Mouse (Mus musculus) right cerebral cortex, postnatal 14 days (tissue): Measurements from ENCODE around the gene Nacad.

ENCODE experiments used
- DNase-seq: peaks from one replicate; pipeline ENCODE4 v3.0.0; 2022

Nacad gene

DNA sequence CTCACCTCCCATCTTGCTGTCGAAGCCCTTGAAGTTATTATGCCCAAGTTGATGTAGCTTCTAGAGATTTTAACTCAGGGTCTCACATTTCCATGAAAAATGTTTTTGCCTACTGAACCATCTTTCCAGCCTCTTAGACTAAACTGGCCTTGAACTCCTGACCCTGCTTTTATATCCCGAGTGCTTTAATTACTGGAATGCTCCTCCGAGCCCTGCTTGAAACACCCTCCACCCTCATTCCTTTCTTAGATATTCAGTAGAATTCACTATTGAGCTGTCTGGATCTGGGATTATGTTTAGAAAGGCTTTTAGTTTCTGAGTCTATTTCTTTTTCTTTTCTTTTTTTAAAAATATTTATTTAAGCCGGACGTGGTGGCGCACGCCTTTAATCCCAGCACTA lies 26.5 kb downstream of the Nacad start:
- no peak for DNase-seq

DNA sequence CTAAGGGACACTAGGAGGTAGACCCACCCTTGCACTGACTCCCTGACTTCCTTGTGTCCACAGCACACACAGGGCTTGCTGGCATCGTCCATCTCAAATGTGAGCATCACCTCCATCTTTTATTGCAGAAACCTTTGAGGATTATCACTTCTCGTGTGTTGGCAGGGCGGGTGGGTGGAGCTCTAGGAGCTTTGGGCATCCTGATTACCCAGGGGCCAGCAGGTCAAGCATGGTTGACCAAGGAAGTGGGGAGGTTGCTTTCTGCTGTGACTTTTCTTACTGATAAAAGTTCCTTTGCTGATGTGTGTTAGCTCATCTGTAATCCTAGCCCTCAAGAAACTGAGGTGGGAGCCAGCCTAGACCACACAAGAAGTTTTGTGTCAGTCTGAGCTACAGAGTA lies 29.7 kb downstream of the Nacad start:
- no peak for DNase-seq

GRCm38 (mm10) chr11:6569410-6569777 lies 36.5 kb downstream of the Nacad start:
- no peak for DNase-seq

DNA sequence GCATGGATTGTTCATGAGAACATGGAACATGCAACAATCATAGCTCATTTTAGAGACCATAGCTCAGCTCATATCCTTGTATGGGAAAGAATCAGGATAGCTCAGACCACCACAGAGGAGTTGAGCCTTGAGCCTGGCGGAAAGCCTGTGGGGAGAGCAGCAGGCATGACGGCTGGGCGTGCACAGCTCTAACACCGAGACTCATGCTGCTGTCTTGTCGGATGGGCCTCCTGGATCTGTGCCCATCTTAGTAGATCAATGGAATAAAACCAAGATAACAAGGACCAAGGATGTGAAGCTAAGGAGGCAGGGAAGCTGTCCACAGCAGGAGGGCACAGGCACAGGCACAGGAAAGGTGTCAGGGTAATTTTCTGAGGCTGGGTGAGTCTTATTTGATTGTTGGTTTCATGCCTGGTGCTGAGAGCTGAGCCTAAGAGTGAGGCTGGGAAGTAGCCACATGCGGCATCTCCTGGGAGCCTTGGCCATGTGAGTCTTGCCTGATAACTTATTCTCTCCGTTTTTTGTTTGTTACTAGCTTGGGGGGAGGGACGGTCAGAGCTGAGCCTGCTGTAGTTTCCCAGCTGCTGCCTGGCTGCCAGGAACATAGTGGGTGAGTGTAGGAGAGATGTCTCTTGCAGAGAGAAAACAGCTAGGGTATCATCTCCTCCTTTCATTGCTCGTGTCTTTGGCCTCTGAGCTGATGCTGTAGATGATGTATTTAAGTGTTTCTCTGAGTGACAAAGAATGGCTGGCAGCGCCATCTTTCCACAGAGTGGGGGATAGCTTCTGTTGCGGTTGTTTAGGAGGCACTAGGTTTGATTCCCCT lies 37.1 kb downstream of the Nacad start:
- peak; percentile 32 for DNase-seq

GRCm38 (mm10) chr11:6567951-6568350 lies 37.9 kb downstream of the Nacad start:
- DNase-seq, result no peak

GRCm38 (mm10) chr11:6566496-6566895 lies 39.4 kb downstream of the Nacad start:
- DNase-seq, result no peak

GRCm38 (mm10) chr11:6563201-6563600 lies 42.7 kb downstream of the Nacad start:
- no peak for DNase-seq

GRCm38 (mm10) chr11:6562359-6562758 lies 43.5 kb downstream of the Nacad start:
- DNase-seq, result no peak

DNA sequence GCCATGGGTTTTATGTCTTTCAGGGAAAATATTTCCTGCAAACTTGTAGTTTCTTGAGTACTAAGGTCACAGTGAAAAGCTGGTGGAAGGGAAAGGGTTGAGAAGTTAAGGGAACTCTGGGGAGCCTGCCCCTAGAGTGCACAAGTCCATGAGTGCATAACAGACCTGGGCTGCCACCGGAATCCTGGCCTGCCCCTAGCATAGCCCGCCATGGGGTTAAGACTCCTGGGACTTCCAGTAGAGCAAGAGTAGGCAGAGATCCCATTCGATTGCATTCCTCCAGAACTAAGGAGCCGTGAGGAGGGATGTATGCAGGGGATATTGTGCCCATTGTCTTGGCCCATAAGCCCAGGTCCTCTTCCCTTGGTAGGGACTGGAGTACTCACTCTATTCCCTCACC lies 44.4 kb downstream of the Nacad start:
- no peak for DNase-seq

GRCm38 (mm10) chr11:6560655-6561360 lies 45.0 kb downstream of the Nacad start:
- DNase-seq, result no peak

GRCm38 (mm10) chr11:6559996-6560395 lies 45.9 kb downstream of the Nacad start:
- DNase-seq, result no peak

GRCm38 (mm10) chr11:6558234-6558633 lies 47.6 kb downstream of the Nacad start:
- DNase-seq, result no peak

- no peak for DNase-seq
These were observed 55.7 kb downstream of the Nacad start for GRCm38 (mm10) chr11:6550201-6550600.

DNA sequence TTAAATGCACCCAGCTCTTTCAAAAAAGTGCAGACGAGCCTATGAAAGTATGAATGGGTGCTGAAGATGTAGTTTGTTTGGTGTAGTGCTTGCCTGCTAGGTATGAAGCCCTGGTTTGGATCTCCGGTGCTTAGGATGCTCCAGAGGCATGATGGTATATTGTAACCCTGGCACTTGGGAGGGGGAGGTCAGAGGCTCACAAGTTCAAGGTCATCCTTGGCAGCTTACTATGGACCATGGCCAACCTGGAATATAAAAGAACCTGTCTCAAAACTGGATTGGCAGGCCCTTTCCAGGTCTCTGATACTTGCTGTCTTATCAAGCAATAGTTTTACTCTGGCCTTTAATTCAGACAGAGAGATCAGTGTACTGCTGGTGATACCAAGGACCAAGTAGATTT lies 56.1 kb downstream of the Nacad start:
- DNase-seq, result no peak
